Mouse (Mus musculus) v-Abl transformed pro-B cells (cell line): ENCODE data around the gene Pinlyp.

Experiments used
- in situ Hi-C, 2 experiments: fragments of 400-800 bp; cut with MboI; formaldehyde crosslinking; loops; one replicate each; pipeline ENCODE4 v1.15.1; 2025; ENCODE audit not compliant: unreplicated experiment in 2 of 2

Gene Pinlyp

GRCm38 (mm10) chr7:24564607-24565265 lies 18.8 kb upstream of the Pinlyp start:
- in situ Hi-C loops = loop anchor here (5.0 to 25.0 kb wide), 5 partner anchors 32 to 1148 kb away; partner anchors contain the start of genes Irgq (in 2 of the 2), AC161166.1 (in 1 of the 2), B3gnt8 (in 1 of the 2) and Ccdc97 (in 1 of the 2)

GRCm38 (mm10) chr7:24563837-24564206 lies 17.9 kb upstream of the Pinlyp start:
- in situ Hi-C loops = loop anchor here (10.0 to 25.0 kb wide), 4 partner anchors 49 to 1148 kb away; partner anchors contain the start of genes AC161166.1 (in 1 of the 2), B3gnt8 (in 1 of the 2), Ccdc97 (in 1 of the 2) and Pafah1b3 (in 1 of the 2)

- in situ Hi-C loops = loop anchor here (10.0 to 25.0 kb wide), 4 partner anchors 49 to 1149 kb away; partner anchors contain the start of genes AC161166.1 (in 1 of the 2), B3gnt8 (in 1 of the 2), Ccdc97 (in 1 of the 2) and Pafah1b3 (in 1 of the 2)
Measured at GRCm38 (mm10) chr7:24563191-24563836, 17.4 kb upstream of the Pinlyp start.

GRCm38 (mm10) chr7:24561450-24561849 lies 15.5 kb upstream of the Pinlyp start:
- in situ Hi-C loops = loop anchor here (10.0 to 25.0 kb wide), 4 partner anchors 47 to 1151 kb away; partner anchors contain the start of genes AC161166.1 (in 1 of the 2), B3gnt8 (in 1 of the 2), Ccdc97 (in 1 of the 2) and Pafah1b3 (in 1 of the 2)

GRCm38 (mm10) chr7:24555786-24556185 lies 9.9 kb upstream of the Pinlyp start:
- in situ Hi-C loops = loop anchor here in 1 of 2 experiments (10.0 to 25.0 kb wide), 4 partner anchors 349 to 1157 kb away; partner anchors contain the start of genes Arhgef1, B3gnt8, Ccdc97 and Pafah1b3

GRCm38 (mm10) chr7:24551985-24552759 lies 6.3 kb upstream of the Pinlyp start:
- in situ Hi-C loops = loop anchor here in 1 of 2 experiments (10.0 to 25.0 kb wide), 4 partner anchors 353 to 1160 kb away; partner anchors contain the start of genes Arhgef1, B3gnt8, Ccdc97 and Pafah1b3

- in situ Hi-C loops = no loop called here
Measured at GRCm38 (mm10) chr7:24547534-24548036, 1.7 kb upstream of the Pinlyp start.

- in situ Hi-C loops = no loop called here
Measured at GRCm38 (mm10) chr7:24546634-24547389, 894 bp upstream of the Pinlyp start.

- in situ Hi-C loops = no loop called here
Measured at GRCm38 (mm10) chr7:24544506-24544905, 1.4 kb downstream of the Pinlyp start.

- in situ Hi-C loops = loop anchor here in 1 of 2 experiments (5.0 to 10.0 kb wide), 2 partner anchors 58 to 105 kb away; no protein-coding TSS in a partner anchor
Measured at GRCm38 (mm10) chr7:24539686-24540085, 6.2 kb downstream of the Pinlyp start.

- in situ Hi-C loops = loop anchor here in 1 of 2 experiments (5.0 to 10.0 kb wide), 2 partner anchors 59 to 106 kb away; no protein-coding TSS in a partner anchor
Measured at GRCm38 (mm10) chr7:24538701-24539100, 7.2 kb downstream of the Pinlyp start.

GRCm38 (mm10) chr7:24538154-24538553 lies 7.8 kb downstream of the Pinlyp start:
- in situ Hi-C loops = loop anchor here in 1 of 2 experiments (5.0 to 10.0 kb wide), 2 partner anchors 59 to 107 kb away; no protein-coding TSS in a partner anchor

GRCm38 (mm10) chr7:24537591-24537990 lies 8.3 kb downstream of the Pinlyp start:
- in situ Hi-C loops = loop anchor here in 1 of 2 experiments (5.0 to 10.0 kb wide), 2 partner anchors 60 to 107 kb away; no protein-coding TSS in a partner anchor

- in situ Hi-C loops = loop anchor here in 1 of 2 experiments (5.0 to 10.0 kb wide), 2 partner anchors 60 to 108 kb away; no protein-coding TSS in a partner anchor
Measured at GRCm38 (mm10) chr7:24537081-24537480, 8.8 kb downstream of the Pinlyp start.

- in situ Hi-C loops = loop anchor here (5.0 to 10.0 kb wide), 4 partner anchors 33 to 123 kb away; no protein-coding TSS in a partner anchor
Measured at GRCm38 (mm10) chr7:24534301-24534700, 11.6 kb downstream of the Pinlyp start.

GRCm38 (mm10) chr7:24533806-24534205 lies 12.1 kb downstream of the Pinlyp start:
- in situ Hi-C loops = loop anchor here (5.0 to 10.0 kb wide), 4 partner anchors 33 to 123 kb away; no protein-coding TSS in a partner anchor

- in situ Hi-C loops = loop anchor here (5.0 to 10.0 kb wide), 4 partner anchors 34 to 124 kb away; no protein-coding TSS in a partner anchor
Measured at GRCm38 (mm10) chr7:24533031-24533571, 12.8 kb downstream of the Pinlyp start.
